Mouse (Mus musculus) gastrocnemius, postnatal 25 days (tissue): Measurements from ENCODE around the gene Psen2. TPM values are rescaled to one million over a fixed set of nuclear protein-coding genes. Genes with fewer than 3 reads are reported as not detected.
A peak's percentile ranks its signal among the peaks of the same experiment; 100 is the strongest.

Experiments
- DNase-seq: peaks from one replicate; pipeline ENCODE4 v3.0.0; 2022
- total RNA-seq, 2 experiments: library from RNA; stranded (reverse); gene quantifications; 1 replicate in 1 of 2; 2 replicates in 1 of 2; pipeline ENCODE4 v1.2.3; 2021

The Psen2 gene
- total RNA-seq, 2 experiments from 2014 or later, result 6.8 to 8.4 TPM

DNA sequence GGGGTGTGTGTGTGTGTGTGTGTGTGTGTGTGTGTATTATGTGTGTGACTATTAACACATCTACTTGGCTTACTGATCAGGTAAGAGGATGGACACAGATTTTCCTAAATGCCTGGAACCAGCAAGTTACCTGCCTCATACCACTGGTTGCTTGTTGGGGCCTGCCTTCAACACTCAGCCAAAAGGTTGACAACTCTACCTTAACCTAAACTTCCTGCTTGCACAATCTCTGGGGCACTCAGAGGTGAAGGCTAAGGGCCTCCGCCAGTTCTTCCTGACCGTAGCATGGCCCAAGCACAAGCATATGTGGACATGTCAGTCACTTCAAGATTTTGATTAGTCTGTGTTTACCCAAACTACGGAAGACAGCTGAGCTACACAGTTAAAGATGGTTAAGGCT is 65.3 kb downstream of the Psen2 start:
- DNase-seq, result no peak

DNA sequence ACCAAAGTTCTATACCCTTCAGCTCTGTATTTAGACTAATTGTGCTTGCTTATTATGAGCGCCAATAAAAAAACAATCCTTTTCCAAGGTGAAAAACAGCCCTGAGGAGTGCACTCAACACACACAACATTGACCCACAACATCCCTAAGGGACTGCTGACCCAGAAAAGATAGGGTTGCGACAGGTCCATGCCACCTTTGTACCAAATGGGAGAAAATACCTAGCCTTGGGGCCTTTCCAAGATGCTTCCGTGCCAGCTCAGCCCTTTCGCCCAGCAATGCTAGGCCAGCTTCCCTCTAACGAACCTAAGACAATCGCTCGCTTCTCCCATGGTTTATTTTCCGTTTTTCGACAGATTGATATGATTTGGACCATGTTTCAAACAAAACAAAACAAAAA is 66.7 kb downstream of the Psen2 start:
- no peak for DNase-seq

DNA sequence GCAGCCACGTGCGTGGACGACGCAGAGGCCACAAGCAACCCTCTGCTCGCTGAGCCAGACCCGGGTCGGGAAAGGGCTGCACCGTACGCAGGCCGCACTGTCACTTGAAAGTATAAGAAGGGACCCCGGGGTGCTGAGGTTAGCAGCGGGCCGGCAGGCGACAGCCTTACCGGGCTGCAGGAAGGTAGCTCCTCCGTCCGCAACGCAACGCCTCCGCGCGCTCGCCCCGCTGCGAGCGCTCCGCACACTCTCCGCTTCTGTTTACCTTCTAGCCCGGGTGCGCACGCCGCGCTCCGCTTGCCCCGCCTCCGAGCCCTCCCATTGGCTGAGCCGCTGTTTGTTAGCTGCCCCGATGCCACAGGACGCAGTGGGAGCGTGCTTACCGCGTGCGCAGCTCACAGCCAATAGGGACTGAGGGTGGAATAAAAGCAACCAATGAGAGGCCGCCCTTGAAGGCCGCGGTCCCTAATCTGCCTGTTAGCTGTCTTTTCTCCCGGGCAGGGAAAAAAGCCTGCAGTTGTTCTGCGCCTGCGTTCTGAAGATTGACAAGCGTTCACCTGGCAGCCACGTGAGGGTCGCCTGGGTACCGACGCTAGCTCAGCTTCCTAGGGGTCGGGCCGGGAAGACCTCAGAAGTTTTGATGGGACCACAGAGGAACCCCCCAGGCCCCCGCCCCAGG is 67.4 kb downstream of the Psen2 start:
- DNase-seq, result peak; percentile 99

DNA sequence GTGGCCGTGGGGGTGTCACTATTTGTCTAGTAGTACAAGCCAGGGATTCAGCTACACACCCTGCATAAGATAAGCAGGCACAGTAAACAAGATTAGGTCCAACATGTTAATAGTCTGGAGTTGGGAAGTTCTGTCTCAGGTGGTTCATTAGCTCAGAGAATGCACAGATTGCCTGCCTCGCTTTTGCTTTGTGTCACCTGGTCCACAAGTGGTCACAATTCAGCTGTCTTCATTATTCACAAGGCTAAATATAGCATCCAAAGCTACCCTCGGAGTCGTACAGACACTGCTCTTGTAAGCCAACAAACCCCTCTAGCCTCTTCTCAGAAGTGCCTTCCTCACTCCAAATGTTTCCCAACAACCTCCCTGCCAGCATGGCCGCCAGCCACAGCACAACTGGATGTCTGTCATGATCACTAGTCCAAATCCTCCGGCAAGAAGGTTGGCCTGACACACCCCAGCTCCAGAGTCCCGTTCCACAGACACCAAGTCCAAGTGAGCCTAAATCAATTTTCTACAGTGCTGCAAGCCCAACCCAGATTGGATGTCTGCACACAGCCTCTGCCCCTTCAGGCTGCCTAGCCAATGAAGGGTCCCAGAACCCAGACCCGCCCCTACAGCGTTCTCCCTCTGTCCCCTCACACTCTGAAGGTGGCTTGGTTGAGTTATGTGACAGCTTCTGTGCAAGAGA is 68.3 kb downstream of the Psen2 start:
- peak; percentile 79 for DNase-seq

DNA sequence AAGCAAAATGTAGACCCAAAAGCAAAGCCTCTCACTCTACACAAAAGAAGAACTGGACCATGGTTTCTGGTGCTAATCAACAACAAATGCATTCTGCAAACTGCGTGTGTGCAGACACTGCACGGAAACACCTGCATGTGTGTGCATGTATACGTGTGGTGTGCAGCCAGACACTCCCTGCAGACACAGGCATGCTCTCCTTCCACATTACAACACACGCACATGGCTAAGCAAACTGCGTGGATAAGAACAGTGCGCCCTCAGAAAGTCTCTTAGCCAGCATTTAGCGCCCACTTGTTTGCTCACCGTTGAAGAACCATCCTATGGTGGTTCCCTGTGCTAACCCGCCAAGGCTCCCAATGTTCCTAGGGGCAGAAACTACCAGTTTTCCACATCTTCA is 69.2 kb downstream of the Psen2 start:
- DNase-seq, result no peak

DNA sequence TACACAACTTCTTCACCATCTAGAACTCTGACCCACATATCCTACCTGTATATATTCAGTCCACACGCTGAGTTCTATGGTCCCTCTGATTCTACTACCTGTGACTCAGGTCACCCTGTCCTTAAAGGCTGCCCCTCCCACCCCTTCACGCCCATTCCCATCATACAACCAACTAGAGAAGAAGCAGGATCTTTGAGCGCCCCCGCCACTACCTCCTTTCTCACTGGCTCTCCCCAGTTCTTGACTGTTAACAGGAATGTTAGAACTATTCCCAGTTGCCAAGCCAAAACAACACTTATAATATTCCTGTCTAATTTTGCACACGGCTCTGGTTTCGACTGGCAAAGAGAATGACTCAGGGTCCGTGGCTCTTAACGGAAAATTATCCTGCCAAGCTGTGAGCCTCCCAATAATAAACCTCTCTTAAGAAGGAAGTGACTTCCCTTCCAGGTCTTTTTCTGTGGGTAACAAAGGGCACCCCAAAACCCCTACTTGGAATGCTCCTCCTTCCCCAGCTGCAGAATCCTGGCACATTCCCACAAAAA is 69.8 kb downstream of the Psen2 start:
- no peak for DNase-seq

DNA sequence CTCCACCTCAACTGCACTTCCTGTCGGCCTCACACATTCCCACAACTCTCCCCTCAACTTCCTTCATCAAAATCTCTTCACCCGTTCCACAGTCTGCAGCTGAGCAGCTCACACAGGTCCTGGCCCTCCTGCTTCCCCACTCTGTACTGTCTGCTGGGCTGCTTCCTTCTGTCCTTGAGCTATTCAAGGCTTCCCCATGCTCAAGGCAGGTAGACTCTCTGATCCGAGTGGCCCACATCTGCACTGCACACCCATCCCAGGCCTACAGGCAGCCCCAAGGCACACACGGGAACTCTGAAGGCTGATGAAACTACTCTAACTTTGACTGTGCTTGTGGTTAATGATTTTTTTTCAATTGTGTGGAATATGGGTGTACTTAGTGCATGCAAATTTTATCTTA is 70.4 kb downstream of the Psen2 start:
- no peak for DNase-seq

DNA sequence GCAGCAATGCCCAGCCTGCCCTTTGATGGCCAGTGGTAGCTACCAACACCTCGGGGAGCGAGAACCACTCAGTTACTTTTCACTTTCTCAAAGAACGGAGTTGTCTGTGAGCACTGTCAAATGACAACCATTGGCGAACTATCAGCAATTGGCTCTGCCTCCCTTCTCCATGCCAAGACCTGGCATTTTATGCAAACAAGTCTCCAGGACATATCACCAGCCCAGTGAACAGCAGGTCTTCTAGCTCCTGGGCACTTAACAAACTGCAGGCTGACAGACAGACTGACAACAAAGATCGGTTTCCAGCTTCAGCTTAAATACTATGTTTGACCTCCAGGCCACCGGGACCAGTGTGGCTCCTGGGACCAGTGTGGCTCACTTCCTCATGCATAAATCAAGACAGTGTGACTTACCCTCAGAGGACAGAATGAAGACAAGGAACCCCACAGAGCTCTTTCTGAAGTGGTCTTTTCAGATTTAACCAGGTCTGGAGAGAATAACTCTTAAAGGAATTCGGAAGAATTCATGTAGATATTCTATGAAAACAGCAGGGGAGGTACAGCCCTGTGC is 71.5 kb downstream of the Psen2 start:
- no peak for DNase-seq

DNA sequence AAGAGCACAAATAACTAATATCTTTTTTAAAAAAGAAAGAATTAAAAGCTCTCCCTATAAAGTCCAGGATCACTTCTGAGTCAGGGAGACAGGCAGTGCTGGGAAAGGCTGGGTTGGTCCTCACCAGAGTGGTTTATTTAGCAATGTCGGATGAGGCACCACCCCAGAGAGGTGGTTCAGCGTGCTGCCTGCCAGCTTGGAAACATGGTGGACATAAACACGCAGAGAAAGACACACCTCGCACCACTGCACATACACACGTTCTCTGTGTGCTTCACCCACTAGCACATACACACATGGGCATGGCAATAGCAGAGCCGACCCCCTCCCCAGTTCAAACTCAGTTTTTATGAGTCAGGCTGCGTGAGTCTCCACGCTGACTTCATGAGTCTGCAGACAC is 72.1 kb downstream of the Psen2 start:
- no peak for DNase-seq

DNA sequence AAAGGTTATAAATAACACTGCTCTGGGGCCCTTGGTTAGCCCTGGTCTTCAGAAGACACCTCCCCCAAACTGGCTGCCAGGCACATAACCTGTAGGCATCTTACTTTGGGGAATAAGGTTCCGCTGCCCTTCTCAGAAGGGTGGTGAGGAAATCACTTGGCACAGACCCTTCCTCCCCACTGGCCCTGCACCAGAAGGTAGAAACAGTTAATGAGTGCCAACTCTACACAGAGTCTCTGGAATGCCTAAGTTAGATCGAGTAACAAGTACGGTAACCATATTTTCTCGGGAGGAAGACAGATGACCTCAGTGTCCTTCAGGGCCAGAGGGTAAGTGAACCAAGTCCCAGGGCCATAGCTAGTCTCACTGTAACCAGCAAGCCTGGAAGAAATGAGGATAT is 74.3 kb downstream of the Psen2 start:
- peak; percentile 80 for DNase-seq

DNA sequence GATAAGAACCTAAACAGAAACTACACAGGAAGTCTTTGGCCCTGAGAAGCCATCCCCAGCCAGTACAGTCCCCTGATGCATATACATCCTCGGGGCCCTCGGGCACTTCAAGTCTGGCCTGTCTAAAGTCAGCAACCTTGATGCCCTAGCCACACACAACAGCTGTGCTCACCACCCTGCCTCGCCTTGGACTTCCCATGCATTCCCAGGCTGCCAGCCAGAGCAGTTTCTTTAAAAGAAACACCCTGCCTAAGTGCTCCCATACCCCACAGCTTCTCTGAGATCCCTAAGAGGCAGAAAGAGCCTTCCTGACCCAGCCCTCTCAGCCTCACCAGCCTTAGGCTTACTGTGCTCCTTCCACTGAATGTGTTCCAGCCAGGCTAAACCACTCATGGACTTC is 76.9 kb downstream of the Psen2 start:
- DNase-seq, result no peak

DNA sequence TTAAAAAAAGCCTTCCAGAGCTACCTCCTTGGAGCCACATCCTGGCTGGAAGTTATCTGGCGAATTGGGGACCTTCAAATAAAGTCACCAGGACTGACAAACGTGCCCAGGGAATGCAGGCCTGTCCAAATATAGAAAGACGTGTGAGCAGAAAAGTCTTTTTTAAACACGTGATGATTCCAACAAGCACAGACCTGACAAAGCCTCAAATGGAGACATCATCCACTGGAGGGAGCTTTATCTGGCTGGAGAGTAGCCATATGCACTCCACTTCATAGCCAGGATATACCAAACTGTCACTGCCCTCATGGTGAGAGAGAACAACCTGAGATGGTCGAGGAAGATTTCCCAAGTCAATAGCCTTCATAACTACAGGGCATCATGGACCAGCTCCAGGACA is 77.4 kb downstream of the Psen2 start:
- DNase-seq, result no peak

DNA sequence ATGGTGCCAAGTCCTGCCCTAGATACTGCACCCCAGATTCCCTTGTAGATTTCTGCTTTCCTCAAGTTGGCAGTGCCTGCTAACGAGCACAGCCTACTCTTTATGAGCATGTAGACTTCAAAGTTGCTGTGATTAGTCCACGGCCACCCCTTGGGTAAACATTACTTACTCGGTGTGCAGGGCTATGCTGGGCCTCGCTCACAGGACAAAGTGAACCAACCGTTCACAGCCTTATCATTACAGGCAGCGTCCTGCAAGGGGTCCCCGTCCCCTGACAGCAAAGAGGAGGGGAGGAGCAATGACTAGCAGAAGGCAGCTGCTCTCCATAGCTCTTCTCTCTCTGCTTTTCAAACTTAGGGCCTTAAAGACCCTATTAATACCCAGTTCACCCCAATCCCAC is 78.5 kb downstream of the Psen2 start:
- no peak for DNase-seq

DNA sequence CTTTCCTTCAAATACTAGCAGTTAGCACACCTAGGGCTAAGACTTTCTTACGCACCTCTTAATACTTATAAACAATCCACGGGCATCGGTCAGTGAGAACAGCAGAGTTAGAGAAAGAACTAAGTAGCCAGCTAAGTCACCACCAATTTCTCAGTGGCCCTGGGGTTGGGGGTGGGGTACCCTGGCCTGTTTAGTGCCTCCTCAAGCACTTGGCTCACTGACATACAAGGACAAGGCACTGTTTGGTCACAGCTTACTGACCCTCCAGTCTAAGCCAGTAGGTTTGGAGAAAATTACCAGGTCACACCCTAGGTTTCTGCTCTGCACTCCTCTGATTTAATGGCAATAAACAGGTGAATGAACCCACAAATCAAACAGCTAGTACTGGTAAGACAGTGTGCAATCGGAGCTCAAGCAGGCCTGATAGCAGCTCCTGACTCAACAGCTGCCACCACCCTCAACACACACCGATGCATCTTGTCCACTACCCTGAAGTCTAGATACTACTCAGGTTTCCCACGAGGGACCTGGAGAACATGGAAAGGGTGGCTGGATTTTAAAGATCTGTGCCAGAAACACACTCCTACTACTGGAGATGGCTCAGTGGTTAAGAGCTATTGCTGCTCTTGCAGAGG is 79.6 kb downstream of the Psen2 start:
- DNase-seq, result no peak

DNA sequence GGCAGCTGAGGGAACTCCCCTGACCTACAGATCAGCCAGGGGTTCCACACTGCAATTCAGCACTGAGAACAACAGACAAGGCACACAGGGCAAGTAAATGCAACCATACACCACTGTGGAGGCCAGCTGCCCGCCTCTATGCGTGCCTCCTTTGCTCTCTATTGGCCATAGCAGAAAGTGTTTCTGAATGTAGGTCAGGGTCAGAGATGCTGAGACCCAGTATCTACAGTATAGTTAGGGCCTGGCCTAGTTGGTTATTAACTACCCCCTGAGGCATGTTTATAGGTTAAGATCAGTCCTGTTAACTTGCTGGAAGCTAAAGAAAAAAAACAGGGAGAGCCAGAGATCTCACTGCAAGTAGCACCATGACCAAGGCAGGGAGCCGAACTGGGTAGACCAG is 80.5 kb downstream of the Psen2 start:
- DNase-seq, result no peak

DNA sequence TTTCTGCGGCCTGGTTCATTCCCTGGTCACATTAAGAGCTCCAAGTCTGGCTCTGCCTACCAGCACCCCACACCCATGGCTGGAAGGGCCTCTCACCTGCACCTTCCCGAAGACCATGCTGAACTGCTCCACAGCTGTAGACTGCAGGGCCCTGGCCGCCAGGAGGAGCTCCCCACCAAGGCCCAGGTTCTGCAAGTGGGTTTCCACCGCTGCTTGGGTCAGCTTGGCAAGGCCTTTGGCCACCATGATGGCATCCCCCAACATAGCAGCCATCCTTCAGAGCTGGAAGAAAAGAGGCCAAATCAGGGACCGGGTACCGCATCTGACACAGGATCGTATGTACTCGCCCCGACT is 81.3 kb downstream of the Psen2 start:
- DNase-seq, result no peak

DNA sequence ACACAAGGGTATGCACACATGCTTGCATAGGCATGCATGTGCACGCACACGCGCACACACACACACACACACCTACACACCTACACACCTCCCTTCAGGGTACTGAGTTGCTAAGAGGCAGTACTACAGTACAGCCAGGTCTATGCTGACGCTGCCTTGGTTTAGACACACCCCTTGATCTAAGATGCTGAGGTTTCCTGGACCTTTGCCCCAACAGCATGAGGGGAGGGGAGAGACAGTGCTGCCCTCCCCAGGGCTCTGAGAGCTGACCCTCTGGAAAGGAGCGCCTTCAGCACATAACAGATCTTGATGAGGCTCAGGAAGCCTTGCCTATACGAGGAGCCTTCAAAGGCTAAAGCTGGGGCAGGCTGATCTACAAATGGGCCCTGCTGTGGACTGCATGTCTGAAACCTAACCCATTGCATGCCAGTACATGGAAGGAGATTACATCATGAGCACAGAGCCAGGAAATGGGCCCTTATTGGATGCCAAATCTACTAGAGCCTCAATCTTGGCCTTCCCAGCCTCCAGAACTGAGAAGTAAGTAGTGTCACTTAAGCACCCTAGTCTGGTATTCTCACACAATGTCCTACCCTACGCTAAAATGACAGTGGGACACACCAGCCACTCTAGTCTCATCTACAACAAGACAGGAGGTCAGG is 81.8 kb downstream of the Psen2 start:
- no peak for DNase-seq

DNA sequence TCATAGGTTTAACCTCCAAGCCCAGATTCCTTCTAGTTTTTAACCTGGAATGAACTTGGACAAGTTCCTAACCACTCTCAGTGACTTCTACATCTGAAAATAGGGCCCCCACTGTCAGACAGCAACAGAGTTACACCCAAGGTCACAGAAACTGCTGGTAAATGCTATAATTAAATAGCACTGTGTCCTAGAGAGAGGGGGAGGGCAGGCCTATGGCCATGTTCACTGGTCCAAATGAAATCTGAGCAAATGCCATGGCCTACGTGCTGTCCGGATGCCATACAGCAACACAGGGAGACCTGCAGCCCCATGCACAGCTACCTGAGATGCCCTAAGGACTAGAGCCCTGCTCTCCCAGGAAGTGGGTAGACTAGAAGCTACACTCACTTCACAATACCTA is 83.4 kb downstream of the Psen2 start:
- DNase-seq, result peak; percentile 66

DNA sequence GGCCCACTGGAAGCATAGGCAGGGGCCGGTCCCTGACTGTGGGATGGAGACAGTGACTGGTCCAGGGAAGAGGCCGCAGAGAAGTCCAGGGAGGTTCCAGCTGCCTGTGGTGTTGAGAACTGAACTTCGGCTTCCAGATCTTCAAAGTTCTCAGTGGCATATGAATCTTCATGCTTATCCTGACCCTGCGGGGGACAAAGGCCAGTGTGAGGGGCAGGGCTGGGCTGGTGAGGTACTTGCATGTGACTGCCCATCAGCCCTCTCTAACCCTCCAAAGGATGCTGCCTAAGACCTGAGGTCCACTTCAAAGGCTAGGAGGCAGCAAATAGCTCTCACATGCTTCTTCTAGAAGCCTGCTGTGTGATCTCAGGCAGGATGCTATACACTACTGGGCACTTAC is 84.1 kb downstream of the Psen2 start:
- DNase-seq, result no peak

DNA sequence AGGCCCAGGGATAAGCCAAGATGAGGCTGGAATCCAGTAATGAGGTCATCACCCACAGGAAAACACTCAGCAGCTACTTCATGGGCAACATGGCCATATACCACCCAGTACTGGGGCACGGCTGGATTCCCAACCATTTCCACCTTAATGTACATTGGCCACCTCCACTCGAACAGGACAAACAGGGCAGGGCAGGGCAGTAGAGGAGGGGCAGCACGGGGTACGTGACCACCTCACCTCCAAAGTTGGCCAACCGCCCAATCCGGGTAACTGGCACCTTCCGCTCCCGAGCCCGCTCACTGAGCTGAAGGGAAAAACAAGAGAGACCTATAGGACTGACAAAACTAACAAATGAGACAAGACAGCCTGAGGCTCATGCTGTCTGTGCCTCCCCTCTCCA is 84.9 kb downstream of the Psen2 start:
- no peak for DNase-seq
